8 mouse cellular contexts compared by ENCODE assay signal in the genomic region with DNA sequence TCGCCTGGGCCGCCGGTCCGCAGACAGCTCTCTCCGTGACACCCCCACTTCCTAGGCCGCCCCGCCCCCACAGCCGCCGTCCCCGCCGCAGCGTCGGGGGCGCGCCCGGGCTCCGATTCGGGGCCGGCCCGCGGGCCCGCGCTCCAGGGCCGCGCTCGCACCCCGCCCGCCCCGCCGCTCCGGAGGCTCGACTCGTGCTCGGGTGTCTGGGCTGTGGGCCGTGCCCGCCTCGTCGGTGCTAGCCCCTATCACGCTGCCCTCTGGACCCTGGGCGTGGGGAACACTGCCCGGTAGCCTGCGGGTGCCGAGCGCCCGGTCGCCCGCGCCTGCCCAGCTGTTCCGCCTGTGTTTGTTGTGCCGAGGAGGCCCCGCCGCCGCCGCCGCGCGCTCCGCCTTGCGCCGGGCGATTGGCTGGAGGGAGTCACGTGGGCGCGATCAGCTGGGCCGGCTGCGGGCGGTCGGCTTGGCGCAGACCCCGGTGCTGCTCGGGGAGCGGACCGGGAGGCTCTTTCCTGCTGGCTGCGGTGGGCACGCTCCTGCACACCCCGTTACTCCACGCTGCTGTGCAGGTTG. TPM values are rescaled to one million over a fixed set of nuclear protein-coding genes. Genes with fewer than 3 reads are reported as not detected.
A peak's percentile ranks its signal among the peaks of the same experiment; 100 is the strongest.
DNase-seq lines count a peak whose midpoint lies in the region; ATAC-seq lines count a peak whose summit lies in the region.

No protein-coding gene starts in this region.

- peak overlapping the region; percentile 84 for H3K4me3 ChIP-seq in hindbrain, embryonic 13.5 days

- under 1% methylated on average over 53 of the region's 77 CpGs for WGBS in hindbrain, embryonic 13.5 days

- no peaks in the 10 kb centered on the region for H3K27me3 ChIP-seq in hindbrain, embryonic 13.5 days

- H3K4me1 ChIP-seq in hindbrain, embryonic 13.5 days (replicated peaks): peaks cover 31% of the 10 kb centered on the region

- peak overlapping the region; percentile 60 for H3K4me2 ChIP-seq in hindbrain, embryonic 13.5 days

- ATAC-seq in hindbrain, embryonic 13.5 days (ENCODE audit: low FRiP score): peak; percentile 47

- H3K36me3 ChIP-seq in hindbrain, embryonic 13.5 days: no peaks in the 10 kb centered on the region

- no peaks in the 10 kb centered on the region for H3K9me3 ChIP-seq in hindbrain, embryonic 13.5 days

- peak overlapping the region; percentile 98 for H3K9ac ChIP-seq in hindbrain, embryonic 13.5 days

- DNase-seq in T-cell, adult 2 months (ENCODE audit: low spot score): peak; percentile 85
- DNase-seq in cerebellum, postnatal 14 days: peak; percentile 93 to 94
- DNase-seq in frontal cortex, postnatal 14 days (ENCODE audit: low spot score in 2 of 2): peak; percentile 85
- DNase-seq in layer of hippocampus, postnatal 36 days: peak; percentile 91 to 94
- peak; percentile 94 for DNase-seq in lung, postnatal 25 days (ENCODE audit: low spot score)
- DNase-seq in retina, postnatal 1 day: peak; percentile 94
- peak; percentile 94 for DNase-seq in thymus, postnatal 4 days

- peak overlapping the region; percentile 99 for H3K27ac ChIP-seq in hindbrain, embryonic 13.5 days

RNA-seq across cellular contexts. Expression of gene Ypel5, which starts 1.0 kb away (rescaled TPM):
- 112 and 118 TPM in 2 replicates for polyA plus RNA-seq in hindbrain, embryonic 13.5 days (2015; fragmentation: Nextera tagmentation; extraction: Ambion mirVana)
- total RNA-seq in layer of hippocampus, postnatal 36 days (2021): 100 to 1,000 TPM in 1 of 2 experiments, 10 to 100 TPM in 1; 96.1 to 106 TPM

Comparison
In these comparisons a context has a peak if more than half of its experiments do, and no peak if none do; other contexts are left out.
1. Peak in every context shown above with its lines: DNase-seq, ATAC-seq, H3K4me3 ChIP-seq and H3K27ac ChIP-seq.